Mouse (Mus musculus) granulocyte monocyte progenitor cell, adult 5-6 weeks (primary cell): ENCODE measurements around the gene Olfr24. TPM values are rescaled to one million over a fixed set of nuclear protein-coding genes. Genes with fewer than 3 reads are reported as not detected.
A peak's percentile ranks its signal among the peaks of the same experiment; 100 is the strongest.
"Not testable (repeated sequence)": the region's sequence is repeated elsewhere in the genome, so short reads cannot be mapped to it uniquely, and the experiment has no call there.

Experiments
- ATAC-seq: replicated peaks from 2 replicates; pipeline ENCODE4 v1.8.0; 2016; ENCODE audit warnings: mild to moderate bottlenecking, moderate TSS enrichment, inconsistent platforms; ENCODE audit not compliant: poor library complexity, severe bottlenecking
- total RNA-seq, 2 experiments: library from RNA; stranded (forward) in 1 of 2; stranded (reverse) in 1 of 2; fragments of 200-712, 200-1000 nt in 1 of 2; fragments of >200 nt in 1 of 2; fragmentation: Nextera tagmentation in 1 of 2; gene quantifications; 2 replicates each; pipeline ENCODE4 v1.2.3; 2014 to 2017

Gene Olfr24
- not detected in 2 replicates for total RNA-seq (2014; fragmentation: Nextera tagmentation)
- not detected in 2 replicates for total RNA-seq (2017)

DNA sequence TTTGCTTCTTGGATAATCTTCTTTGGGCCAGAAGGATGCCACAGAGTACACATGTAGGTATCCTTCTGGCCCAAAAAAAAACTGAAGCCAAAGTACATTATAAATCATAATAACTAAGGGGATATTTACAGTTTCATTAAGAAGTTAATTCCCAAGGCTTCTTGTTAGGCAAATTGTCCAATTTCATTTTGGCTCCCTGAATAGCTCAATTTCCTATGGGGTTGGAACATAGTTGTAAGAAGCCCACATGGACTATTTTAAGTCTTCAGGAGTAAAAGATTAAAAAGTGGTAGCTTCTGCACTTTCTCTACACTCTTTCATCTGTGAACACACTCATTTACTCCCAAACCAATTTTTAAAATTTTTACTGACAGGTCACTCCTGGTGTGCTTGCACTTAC, at the start of gene Olfr24:
Gene Olfr24, minus strand, starts transcription at position 101 of the 400 bp plus-strand sequence.
- no peak for ATAC-seq

- ATAC-seq, result no peak
These were observed 21.5 kb upstream of the Olfr24 start for GRCm38 (mm10) chr9:18785316-18785715.

DNA sequence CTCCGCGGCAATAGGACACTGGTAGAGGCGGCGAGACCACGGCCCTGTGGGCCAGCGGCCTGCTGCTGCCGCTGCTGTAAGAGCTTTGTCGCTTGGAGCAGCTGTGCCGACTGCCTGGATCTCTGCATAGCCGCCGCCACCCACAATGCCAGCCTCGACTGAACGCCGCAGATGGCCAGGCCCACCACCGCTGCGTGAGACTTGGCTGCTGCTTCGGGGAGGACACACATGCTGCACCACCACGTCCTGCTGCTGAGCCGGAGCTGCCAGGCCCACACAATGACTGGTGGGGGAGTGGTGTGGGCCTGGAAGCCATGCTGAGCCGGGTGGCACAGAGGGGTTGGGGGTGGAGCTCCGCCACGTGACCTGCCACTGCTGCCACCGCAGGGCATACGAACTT, 15.7 kb upstream of the Olfr24 start:
- ATAC-seq, result no peak

DNA sequence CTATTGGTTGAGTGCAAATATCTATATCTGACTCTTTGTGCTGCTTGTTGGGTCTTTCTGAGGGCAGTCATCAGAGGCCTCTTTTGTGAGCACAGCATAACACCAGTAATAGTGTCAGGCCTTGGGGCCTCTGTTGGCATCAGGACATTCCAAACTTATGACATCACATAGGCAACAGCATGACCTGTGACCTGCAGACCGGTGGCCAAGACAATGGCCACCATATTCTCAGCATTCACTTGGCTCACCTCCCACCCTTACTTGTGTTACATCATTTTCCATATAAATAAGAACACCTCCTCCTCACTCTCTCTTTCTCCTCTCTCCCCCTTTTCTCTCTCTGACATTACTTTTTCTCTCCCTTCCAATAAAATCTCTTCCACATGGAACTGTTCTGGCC, 15.2 kb upstream of the Olfr24 start:
- no peak for ATAC-seq

DNA sequence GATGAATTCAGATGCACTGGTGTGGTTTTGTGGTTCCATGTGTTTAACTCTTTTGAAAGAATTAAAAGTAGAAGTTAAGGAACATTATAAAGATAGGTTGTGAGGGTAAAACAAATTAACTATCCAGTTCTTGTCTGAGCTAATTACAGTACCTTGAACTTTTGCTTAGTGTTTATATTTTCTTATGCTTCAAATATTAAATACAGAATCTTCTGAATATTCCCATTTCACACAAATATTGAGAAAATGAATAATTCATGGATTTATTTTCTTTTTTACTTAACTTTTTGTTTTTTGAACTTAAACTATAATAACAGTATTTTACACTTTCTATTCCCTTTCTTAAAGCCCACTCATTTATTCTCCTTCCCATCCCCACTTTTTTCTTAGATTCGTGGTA, 8.2 kb downstream of the Olfr24 start:
- no peak for ATAC-seq

GRCm38 (mm10) chr9:18744639-18745038, 19.2 kb downstream of the Olfr24 start:
- ATAC-seq, result no peak

DNA sequence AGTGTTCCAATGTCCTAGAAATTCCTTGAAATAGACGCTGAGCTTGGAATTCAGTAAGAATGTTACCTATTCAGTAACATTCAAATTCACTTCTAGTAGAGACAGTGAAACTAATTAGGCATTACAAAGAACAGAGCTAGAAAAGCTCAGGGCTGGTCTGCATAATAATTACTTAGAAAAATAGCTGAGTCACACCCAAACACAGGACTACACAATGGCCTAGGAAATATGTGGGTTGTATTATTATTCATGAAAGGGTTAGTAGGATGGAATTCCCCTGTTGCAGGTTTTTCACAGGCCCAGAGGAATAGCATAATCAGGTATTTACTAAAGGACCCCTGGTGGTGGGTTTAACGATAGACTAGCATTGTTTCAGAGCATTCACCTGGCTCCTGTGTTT, 29.6 kb downstream of the Olfr24 start:
- ATAC-seq, result not testable (repeated sequence)

DNA sequence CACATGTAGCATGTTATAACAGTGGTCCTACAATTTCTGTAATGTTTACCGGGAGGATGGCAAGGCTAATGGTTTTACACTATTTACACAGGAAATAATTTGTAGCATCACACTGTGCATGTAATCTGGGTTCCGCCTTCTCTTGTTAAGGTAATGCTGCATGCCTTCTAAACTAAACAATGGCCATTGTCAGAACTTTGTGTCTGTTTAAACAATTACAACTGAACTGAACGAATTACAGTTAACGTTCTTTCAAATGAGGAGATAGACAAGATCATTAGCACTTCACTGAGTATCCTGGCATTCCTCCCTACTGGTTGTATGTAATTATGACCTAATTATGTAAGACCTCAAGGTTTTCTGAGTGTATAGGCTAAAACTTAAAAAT, 41.1 kb downstream of the Olfr24 start:
- ATAC-seq, result no peak

GRCm38 (mm10) chr9:18721931-18722711, 41.7 kb downstream of the Olfr24 start:
- no peak for ATAC-seq

- no peak for ATAC-seq
These were observed 42.8 kb downstream of the Olfr24 start for GRCm38 (mm10) chr9:18721011-18721410.

DNA sequence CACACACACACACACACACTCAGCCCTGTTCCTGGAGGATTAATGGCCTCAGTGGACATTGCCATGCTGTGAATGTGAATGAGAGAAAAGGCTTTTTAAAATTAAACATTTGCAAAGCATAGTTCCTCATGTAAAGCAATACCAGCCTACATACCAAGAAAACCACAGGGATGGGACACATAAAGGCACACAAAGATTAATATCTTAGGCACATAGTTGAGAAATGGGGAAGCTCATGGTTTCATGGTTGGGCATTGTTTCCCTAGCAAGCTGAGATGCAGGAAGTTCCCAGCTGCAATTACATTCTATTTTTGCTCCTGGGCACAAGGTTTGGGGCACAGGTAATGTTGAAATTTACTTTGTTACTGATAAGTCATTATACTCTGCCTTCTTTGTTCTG, 58.2 kb downstream of the Olfr24 start:
- ATAC-seq, result peak; percentile 88

Other genes starting within 250 kb of the Olfr24 start
- gene Muc16, start 89.5 kb downstream of the Olfr24 start, total RNA-seq (2014; fragmentation: Nextera tagmentation), result not detected in 2 replicates
- gene Muc16, start 89.5 kb downstream of the Olfr24 start, total RNA-seq (2017), result not detected in 2 replicates
- gene Olfr828, start 55.5 kb upstream of the Olfr24 start, total RNA-seq (2014; fragmentation: Nextera tagmentation), result not detected in 2 replicates
- not detected in 2 replicates for gene Olfr828, start 55.5 kb upstream of the Olfr24 start, total RNA-seq (2017)
- gene Olfr829, start 90.9 kb upstream of the Olfr24 start, total RNA-seq (2014; fragmentation: Nextera tagmentation), result not detected in 2 replicates
- not detected in 2 replicates for gene Olfr829, start 90.9 kb upstream of the Olfr24 start, total RNA-seq (2017)
- not detected in 2 replicates for gene Olfr830, start 110.7 kb upstream of the Olfr24 start, total RNA-seq (2014; fragmentation: Nextera tagmentation)
- gene Olfr830, start 110.7 kb upstream of the Olfr24 start, total RNA-seq (2017), result not detected in 2 replicates
- not detected in 2 replicates for gene Olfr832, start 173.1 kb upstream of the Olfr24 start, total RNA-seq (2014; fragmentation: Nextera tagmentation)
- gene Olfr832, start 173.1 kb upstream of the Olfr24 start, total RNA-seq (2017), result not detected in 2 replicates
- gene Olfr834, start 224.0 kb upstream of the Olfr24 start, total RNA-seq (2014; fragmentation: Nextera tagmentation), result not detected in 2 replicates
- not detected in 2 replicates for gene Olfr834, start 224.0 kb upstream of the Olfr24 start, total RNA-seq (2017)